Mouse (Mus musculus) lung, adult 2 months (tissue): ENCODE measurements at regions not wholly inside any gene's neighbourhood (a gene's known extent, or its start where the extent isn't known, plus 50 kb on each side); places are given as distances from the start of the nearest gene placed in this dataset.

Experiments
- DNase-seq: peaks from one replicate; pipeline ENCODE4 v3.0.0; 2022
- H3K4me1 ChIP-seq: fragments of 200-500 bp; 2 replicates; pipeline ENCODE4 v1.6.1; 2011; ENCODE audit warnings: low read length; ENCODE audit not compliant: control insufficient read depth, insufficient read depth
- H3K4me3 ChIP-seq: fragments of 200-500 bp; replicated peaks from 2 replicates; pipeline ENCODE3; 2011; ENCODE audit warnings: low read depth, mild to moderate bottlenecking, control low read depth, low read length; ENCODE audit errors: extremely low read depth
- CTCF ChIP-seq: fragments of 200-500 bp; IDR thresholded peaks from 2 replicates; pipeline ENCODE4 v1.5.1; 2011; ENCODE audit warnings: mild to moderate bottlenecking, low read length, control low read depth; ENCODE audit not compliant: insufficient read depth
- POLR2A ChIP-seq: fragments of 200-500 bp; IDR thresholded peaks from 2 replicates; pipeline ENCODE4 v1.6.1; 2011; ENCODE audit warnings: low read depth, mild to moderate bottlenecking, control low read depth, low read length, borderline replicate concordance; ENCODE audit errors: extremely low read depth
- WGBS: fragments of 180-500 bp; shearing (Covaris S2); methylation state at CpG from one replicate; pipeline ENCODE4 v1.1.7; 2018; 5-methylcytosine and 5-hydroxymethylcytosine counted together

- Histone ChIP-seq H3K4me3 (no peak overlapping the region), H3K4me1 (no peaks in the 10 kb centered on the region)
- WGBS: 86% methylated on average over 6 of the region's 6 CpGs
- TF ChIP-seq CTCF: no peak
- TF ChIP-seq POLR2A: no peak
- DNase-seq: no peak
Observed at GRCm38 (mm10) chr15:62336454-62337284, 1413.9 kb upstream of the A1bg start.

GRCm38 (mm10) chr15:62334256-62335009 is 1411.6 kb upstream of the A1bg start:
- DNase-seq: no peak
- TF ChIP-seq POLR2A: no peak
- TF ChIP-seq CTCF: no peak
- no peak overlapping the region for H3K4me3 ChIP-seq
- H3K4me1 ChIP-seq: no peaks in the 10 kb centered on the region
- WGBS: 87% methylated on average over 4 of the region's 4 CpGs

- DNase-seq: no peak
- 81% methylated on average over 5 of the region's 5 CpGs for WGBS
- TF ChIP-seq CTCF (no peak), POLR2A (no peak)
- no peak overlapping the region for H3K4me3 ChIP-seq
- peaks cover 5% of the 10 kb centered on the region; the same call in 1 of the 2 replicates for H3K4me1 ChIP-seq
Observed at GRCm38 (mm10) chr15:62332129-62332528, 1409.3 kb upstream of the A1bg start.

DNA sequence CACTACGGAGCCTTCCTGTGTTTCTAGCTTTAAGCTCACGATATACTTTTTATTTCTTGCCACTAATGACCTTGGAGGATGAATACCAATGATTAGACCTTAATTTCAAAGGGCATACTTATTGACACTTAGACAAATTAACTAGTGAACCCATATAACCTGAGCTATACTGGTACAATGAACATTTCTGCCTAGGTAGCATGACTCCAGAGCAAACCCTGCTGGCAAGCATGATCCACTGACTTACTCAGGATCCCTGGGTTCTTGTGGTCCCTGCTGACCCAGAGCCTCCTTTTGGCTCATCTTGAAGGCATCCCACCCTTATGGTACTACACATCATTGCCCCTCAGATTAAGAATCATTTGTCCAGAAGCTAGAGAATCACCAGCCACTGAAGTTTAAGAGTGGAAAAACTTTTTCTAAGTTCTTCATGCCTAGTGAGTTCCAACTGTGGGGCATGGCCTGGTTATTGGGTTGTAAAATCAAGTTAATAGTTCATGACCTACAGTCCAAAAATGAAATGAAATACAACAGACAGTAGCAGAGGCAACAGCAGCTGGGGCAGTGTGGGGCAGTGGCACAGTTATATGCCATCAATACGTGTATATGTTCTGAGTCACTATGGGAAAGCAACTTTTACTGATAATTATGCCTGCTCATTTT is 1408.5 kb upstream of the A1bg start:
- peaks cover 5% of the 10 kb centered on the region; the same call in 1 of the 2 replicates for H3K4me1 ChIP-seq
- DNase-seq: no peak
- no peak for TF ChIP-seq POLR2A
- TF ChIP-seq CTCF: no peak
- WGBS: 93% methylated on average over 3 of the region's 3 CpGs
- H3K4me3 ChIP-seq: no peak overlapping the region

DNA sequence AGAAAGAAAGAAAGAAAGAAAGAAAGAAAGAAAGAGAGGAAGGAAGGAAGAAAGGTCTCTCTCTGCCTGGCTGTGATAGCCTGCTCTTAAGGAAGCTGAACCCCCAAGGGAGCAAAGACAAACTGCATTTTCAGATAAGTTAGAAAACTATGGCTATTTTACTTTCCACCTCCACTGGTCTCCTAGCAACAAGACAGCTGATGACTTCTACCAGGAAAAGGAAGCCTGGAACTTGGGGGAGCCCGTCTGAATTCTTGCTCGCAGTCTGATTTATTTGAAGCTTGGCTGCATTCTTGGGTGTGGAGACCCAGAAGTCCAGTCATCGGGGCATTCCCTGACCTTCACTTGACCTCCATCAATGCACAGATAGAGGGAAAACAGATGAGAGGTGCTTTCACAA is 1406.1 kb upstream of the A1bg start:
- no peak for DNase-seq
- WGBS: 20% methylated on average over 3 of the region's 3 CpGs
- TF ChIP-seq POLR2A: no peak
- TF ChIP-seq CTCF: no peak
- Histone ChIP-seq H3K4me3 (no peak overlapping the region), H3K4me1 (peaks cover 5% of the 10 kb centered on the region; the same call in 1 of the 2 replicates)

DNA sequence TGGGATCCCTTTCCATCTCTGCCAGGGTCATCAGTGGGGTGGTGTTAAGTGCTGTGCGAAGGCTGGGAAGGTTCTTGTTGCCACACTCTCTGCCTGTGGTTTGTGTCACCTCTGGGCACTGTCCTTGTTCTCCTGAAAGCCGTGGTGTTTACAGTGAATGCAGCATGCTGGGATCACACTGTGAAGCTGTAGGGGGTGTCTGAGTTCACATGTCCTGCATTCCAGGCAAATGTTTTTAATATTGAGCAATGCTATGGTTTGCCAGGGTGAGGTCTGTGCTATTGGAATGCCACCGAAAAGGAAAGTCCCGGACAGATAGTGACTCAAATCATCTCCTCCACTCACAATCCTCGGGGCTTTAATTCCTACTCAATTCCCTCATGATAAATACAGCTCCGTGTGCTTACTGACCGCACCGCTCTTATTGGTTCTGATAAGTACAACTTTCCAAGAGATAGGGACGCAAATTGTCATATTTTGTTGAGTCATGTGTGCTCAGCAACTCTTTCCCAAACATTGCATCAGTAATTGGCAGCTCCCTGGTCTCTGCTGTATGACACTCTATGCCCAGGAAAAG is 1405.6 kb upstream of the A1bg start:
- no peak for TF ChIP-seq POLR2A
- TF ChIP-seq CTCF: no peak
- Histone ChIP-seq H3K4me3 (peak overlapping the region; percentile 50), H3K4me1 (peaks cover 5% of the 10 kb centered on the region; the same call in 1 of the 2 replicates)
- peak; percentile 22 for DNase-seq
- 24% methylated on average over 9 of the region's 9 CpGs for WGBS

DNA sequence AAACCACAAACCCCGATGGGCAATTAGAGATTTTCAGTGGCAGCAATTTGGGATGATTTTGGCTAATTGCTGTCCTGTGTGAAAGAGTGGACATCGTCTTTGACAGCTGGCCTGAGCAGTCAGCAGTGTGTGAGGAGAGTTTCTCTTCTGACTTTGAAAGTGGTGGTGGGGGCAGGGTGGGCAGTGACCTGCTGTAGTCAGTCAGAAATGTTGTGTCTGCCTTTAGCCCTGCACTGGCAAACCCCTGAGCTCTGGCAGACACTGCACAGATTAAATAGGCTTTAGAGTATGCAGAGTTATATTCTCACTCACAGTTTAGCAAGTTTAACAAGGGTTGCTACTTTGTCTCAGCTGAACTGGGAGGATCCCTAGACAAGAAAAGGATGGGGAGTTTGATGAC is 1404.7 kb upstream of the A1bg start:
- Histone ChIP-seq H3K4me3 (no peak overlapping the region), H3K4me1 (peaks cover 5% of the 10 kb centered on the region; the same call in 1 of the 2 replicates)
- TF ChIP-seq CTCF (no peak), POLR2A (no peak)
- WGBS: 80% methylated on average over 2 of the region's 2 CpGs
- no peak for DNase-seq

- H3K4me1 ChIP-seq: peaks cover 5% of the 10 kb centered on the region; the same call in 1 of the 2 replicates
- DNase-seq: no peak
- 95% methylated on average over 4 of the region's 4 CpGs for WGBS
- H3K4me3 ChIP-seq: no peak overlapping the region
- no peak for TF ChIP-seq POLR2A
- TF ChIP-seq CTCF: no peak
Observed at GRCm38 (mm10) chr15:62326524-62326923, 1403.7 kb upstream of the A1bg start.
